Mouse (Mus musculus) intestine, postnatal 0 days (tissue): ENCODE results near the gene Acbd3. TPM values are rescaled to one million over a fixed set of nuclear protein-coding genes. Genes with fewer than 3 reads are reported as not detected.

Experiments used
- ATAC-seq: fragments of 200-750 bp; cut with Nextera tagmentation; 2 replicates; pipeline ENCODE4 v1.8.0; 2017; ENCODE audit warnings: mild to moderate bottlenecking, moderate TSS enrichment, moderate library complexity
- H3K27ac ChIP-seq: fragments of 300-500 bp; sonication (generic); 2 replicates; pipeline ENCODE4 v1.5.1; 2014; ENCODE audit warnings: mild to moderate bottlenecking, low read depth, low read length, moderate library complexity
- H3K27me3 ChIP-seq: fragments of 300-500 bp; sonication (generic); replicated peaks from 2 replicates; pipeline ENCODE4 v1.6.1; 2014; ENCODE audit warnings: low read length, mixed read lengths; ENCODE audit not compliant: control insufficient read depth, insufficient read depth
- H3K36me3 ChIP-seq: fragments of 300-500 bp; sonication (generic); 2 replicates; pipeline ENCODE4 v1.6.1; 2014; ENCODE audit warnings: mild to moderate bottlenecking, moderate library complexity; ENCODE audit not compliant: control insufficient read depth, insufficient read depth
- H3K4me1 ChIP-seq: fragments of 300-500 bp; sonication (generic); replicated peaks from 2 replicates; pipeline ENCODE4 v1.6.1; 2014; ENCODE audit warnings: antibody characterized with exemption, low read length, mixed read lengths; ENCODE audit not compliant: control insufficient read depth, insufficient read depth
- H3K4me2 ChIP-seq: fragments of 300-500 bp; sonication (generic); replicated peaks from 2 replicates; pipeline ENCODE4 v1.6.1; 2014; ENCODE audit warnings: low read depth, mild to moderate bottlenecking, moderate library complexity
- H3K4me3 ChIP-seq: fragments of 300-500 bp; sonication (generic); 2 replicates; pipeline ENCODE4 v1.5.1; 2014; ENCODE audit warnings: low read depth, low read length
- H3K9ac ChIP-seq: fragments of 300-500 bp; sonication (generic); 2 replicates; pipeline ENCODE4 v1.6.1; 2014; ENCODE audit warnings: mild to moderate bottlenecking, low read depth, low read length
- H3K9me3 ChIP-seq: fragments of 300-500 bp; sonication (generic); 2 replicates; pipeline ENCODE4 v1.6.1; 2016; ENCODE audit warnings: mixed run types; ENCODE audit not compliant: control insufficient read depth
- CTCF ChIP-seq: sonication (generic); IDR thresholded peaks from 2 replicates; pipeline ENCODE4 v1.5.1; 2016; ENCODE audit warnings: low read depth, mild to moderate bottlenecking, control low read depth, antibody characterized with exemption, moderate library complexity
- WGBS: fragments of 180-500 bp; shearing (Covaris S2); extraction: QIAGEN DNeasy Blood & Tissue Kit; methylation state at CpG from one replicate; pipeline ENCODE4 v1.1.7; 2014; 5-methylcytosine and 5-hydroxymethylcytosine counted together
- polyA plus RNA-seq: library from polyadenylated mRNA; unstranded; fragments of >200 nt; fragmentation: Nextera tagmentation; extraction: Ambion mirVana; gene quantifications from 2 replicates; pipeline ENCODE4 v1.2.1, GENCODE M21; 2015

The Acbd3 gene
- polyA plus RNA-seq, 1 experiment from 2014 or later, result 16.9 TPM

GRCm38 (mm10) chr1:180723701-180724238 lies 2.1 kb upstream of the Acbd3 start:
- Histone ChIP-seq H3K36me3 (no peaks in the 10 kb centered on the region), H3K9me3 (no peaks in the 10 kb centered on the region), H3K27me3 (no peaks in the 10 kb centered on the region), H3K9ac (no peak overlapping the region), H3K4me3 (no peak overlapping the region), H3K4me1 (no peaks in the 10 kb centered on the region; the same call in 1 of the 2 replicates), H3K4me2 (no peak overlapping the region), H3K27ac (no peak overlapping the region)
- TF ChIP-seq CTCF, result no peak
- no peak for ATAC-seq
- WGBS, result 20% methylated on average over 1 of the region's 1 CpGs

GRCm38 (mm10) chr1:180726183-180726582 lies 340 bp downstream of the Acbd3 start:
- ATAC-seq, result peak; percentile 70
- Histone ChIP-seq H3K9ac (peak overlapping the region; percentile 94), H3K27me3 (no peaks in the 10 kb centered on the region), H3K4me1 (no peaks in the 10 kb centered on the region; the same call in 1 of the 2 replicates), H3K9me3 (no peaks in the 10 kb centered on the region), H3K4me3 (peak overlapping the region; percentile 99), H3K36me3 (no peaks in the 10 kb centered on the region), H3K27ac (peak overlapping the region; percentile 94), H3K4me2 (peak overlapping the region; percentile 75)
- WGBS, result 0% methylated on average over 39 of the region's 42 CpGs
- TF ChIP-seq CTCF, result no peak

- Histone ChIP-seq H3K4me3 (no peak overlapping the region), H3K36me3 (peaks cover under 1% of the 10 kb centered on the region), H3K4me2 (0 out of 2 replicates have a peak overlapping the region, but pooled peaks have one; percentile 21), H3K9me3 (no peaks in the 10 kb centered on the region), H3K9ac (no peak overlapping the region), H3K4me1 (no peaks in the 10 kb centered on the region; the same call in 1 of the 2 replicates), H3K27ac (no peak overlapping the region), H3K27me3 (no peaks in the 10 kb centered on the region)
- no peak for TF ChIP-seq CTCF
- 85% methylated on average over 3 of the region's 3 CpGs for WGBS
- ATAC-seq, result no peak
Measured at GRCm38 (mm10) chr1:180729231-180729630, 3.4 kb downstream of the Acbd3 start.

- no peak overlapping the region for H3K9ac ChIP-seq
- peaks cover 65% of the 10 kb centered on the region for H3K36me3 ChIP-seq
- no peak overlapping the region for H3K4me3 ChIP-seq
- ATAC-seq, result no peak
- H3K27me3 ChIP-seq, result no peaks in the 10 kb centered on the region
- H3K27ac ChIP-seq, result no peak overlapping the region
- H3K9me3 ChIP-seq, result no peaks in the 10 kb centered on the region
- TF ChIP-seq CTCF, result no peak
- no peak overlapping the region for H3K4me2 ChIP-seq
- no peaks in the 10 kb centered on the region for H3K4me1 ChIP-seq
Measured at GRCm38 (mm10) chr1:180747827-180748226, 22.0 kb downstream of the Acbd3 start.

GRCm38 (mm10) chr1:180752115-180752514 lies 26.3 kb downstream of the Acbd3 start:
- 62% methylated on average over 11 of the region's 11 CpGs for WGBS

GRCm38 (mm10) chr1:180754376-180754775 lies 28.5 kb downstream of the Acbd3 start:
- no peak for ATAC-seq
- TF ChIP-seq CTCF, result no peak
- Histone ChIP-seq H3K36me3 (peaks cover 25% of the 10 kb centered on the region), H3K9me3 (no peaks in the 10 kb centered on the region), H3K4me3 (no peak overlapping the region), H3K27me3 (no peaks in the 10 kb centered on the region), H3K4me2 (no peak overlapping the region), H3K4me1 (peaks cover 6% of the 10 kb centered on the region; the same call in 1 of the 2 replicates), H3K9ac (no peak overlapping the region), H3K27ac (no peak overlapping the region)
- 77% methylated on average over 8 of the region's 8 CpGs for WGBS

More at GRCm38 (mm10) chr1:180752115-180752514, 26.3 kb downstream of the Acbd3 start:
- no peak overlapping the region for H3K9ac ChIP-seq
- TF ChIP-seq CTCF, result no peak
- ATAC-seq, result peak; percentile 57; the same call in 1 of the 2 replicates
- no peaks in the 10 kb centered on the region for H3K9me3 ChIP-seq
- no peak overlapping the region for H3K4me3 ChIP-seq
- peak overlapping the region; percentile 11; the same call in 1 of the 2 replicates for H3K27ac ChIP-seq
- no peaks in the 10 kb centered on the region for H3K27me3 ChIP-seq
- H3K36me3 ChIP-seq, result peaks cover 41% of the 10 kb centered on the region
- no peak overlapping the region for H3K4me2 ChIP-seq
- no peaks in the 10 kb centered on the region for H3K4me1 ChIP-seq

GRCm38 (mm10) chr1:180756711-180757110 lies 30.9 kb downstream of the Acbd3 start:
- Histone ChIP-seq H3K9ac (no peak overlapping the region), H3K9me3 (no peaks in the 10 kb centered on the region), H3K4me2 (no peak overlapping the region), H3K27me3 (no peaks in the 10 kb centered on the region), H3K36me3 (peaks cover 23% of the 10 kb centered on the region), H3K27ac (peak overlapping the region; percentile 90), H3K4me1 (peaks cover 6% of the 10 kb centered on the region; the same call in 1 of the 2 replicates), H3K4me3 (no peak overlapping the region)
- no peak for ATAC-seq
- no peak for TF ChIP-seq CTCF
- 93% methylated on average over 2 of the region's 2 CpGs for WGBS
